Mouse (Mus musculus) hindbrain, postnatal 0 days (tissue): ENCODE measurements at regions not wholly inside any gene's neighbourhood (a gene's known extent, or its start where the extent isn't known, plus 50 kb on each side); places are given as distances from the start of the nearest gene placed in this dataset.

Source experiments
- ATAC-seq: fragments of 200-750 bp; cut with Nextera tagmentation; 2 replicates; pipeline ENCODE4 v1.8.0; 2017; ENCODE audit warnings: mild to moderate bottlenecking, moderate TSS enrichment, moderate library complexity
- DNase-seq: peaks from one replicate; pipeline ENCODE4 v3.0.0-alpha.2; 2015; ENCODE audit warnings: low spot score
- H3K27ac ChIP-seq: fragments of 300-500 bp; sonication (generic); 2 replicates; pipeline ENCODE4 v1.5.1; 2014; ENCODE audit warnings: mild to moderate bottlenecking
- H3K27me3 ChIP-seq: fragments of 300-500 bp; sonication (generic); 2 replicates; pipeline ENCODE4 v1.6.1; 2014; ENCODE audit warnings: low read length, mixed read lengths; ENCODE audit not compliant: insufficient read depth
- H3K36me3 ChIP-seq: fragments of 300-500 bp; sonication (generic); 2 replicates; pipeline ENCODE4 v1.6.1; 2014; ENCODE audit warnings: low read length, mixed read lengths; ENCODE audit not compliant: insufficient read depth
- H3K4me1 ChIP-seq: fragments of 300-500 bp; sonication (generic); 2 replicates; pipeline ENCODE4 v1.6.1; 2014; ENCODE audit warnings: antibody characterized with exemption, low read length, mixed read lengths; ENCODE audit not compliant: insufficient read depth
- H3K4me2 ChIP-seq: fragments of 300-500 bp; sonication (generic); 2 replicates; pipeline ENCODE4 v1.6.1; 2014; ENCODE audit warnings: low read depth, mild to moderate bottlenecking, low read length, moderate library complexity, mixed read lengths
- H3K4me3 ChIP-seq: fragments of 300-500 bp; sonication (generic); 2 replicates; pipeline ENCODE4 v1.5.1; 2014; ENCODE audit warnings: low read length
- H3K9ac ChIP-seq: fragments of 300-500 bp; sonication (generic); replicated peaks from 2 replicates; pipeline ENCODE4 v1.6.1; 2014; ENCODE audit warnings: mild to moderate bottlenecking, low read length, moderate library complexity, mixed read lengths
- H3K9me3 ChIP-seq: fragments of 300-500 bp; sonication (generic); 2 replicates; pipeline ENCODE4 v1.6.1; 2016; ENCODE audit warnings: low read length, mixed read lengths
- CTCF ChIP-seq: IDR thresholded peaks from 2 replicates; pipeline ENCODE4 v1.5.1; 2016; ENCODE audit warnings: antibody characterized with exemption, control low read depth, low read depth
- WGBS: fragments of 180-500 bp; shearing (Covaris S2); extraction: QIAGEN DNeasy Blood & Tissue Kit; methylation state at CpG from one replicate; pipeline ENCODE4 v1.1.7; 2014; 5-methylcytosine and 5-hydroxymethylcytosine counted together

- no peaks in the 10 kb centered on the region for H3K27me3 ChIP-seq
- no peak for TF ChIP-seq CTCF
- 86% methylated on average over 1 of the region's 1 CpGs for WGBS
Observed at GRCm38 (mm10) chr4:5160931-5161330, 367.8 kb upstream of the Impad1 start.

GRCm38 (mm10) chr4:5130726-5131125 lies 337.6 kb upstream of the Impad1 start:
- TF ChIP-seq CTCF: no peak
- no peak for ATAC-seq
- H3K4me3 ChIP-seq: no peak overlapping the region
- DNase-seq: no peak
- no peaks in the 10 kb centered on the region for H3K9me3 ChIP-seq
- no peak overlapping the region for H3K9ac ChIP-seq
- WGBS: 65% methylated on average over 3 of the region's 3 CpGs
- no peaks in the 10 kb centered on the region for H3K4me1 ChIP-seq
- H3K36me3 ChIP-seq: no peaks in the 10 kb centered on the region
- no peak overlapping the region for H3K27ac ChIP-seq
- H3K27me3 ChIP-seq: no peaks in the 10 kb centered on the region
- H3K4me2 ChIP-seq: no peak overlapping the region

More at GRCm38 (mm10) chr4:5160931-5161330, 367.8 kb upstream of the Impad1 start:
- no peak overlapping the region for H3K9ac ChIP-seq
- no peak overlapping the region for H3K4me2 ChIP-seq
- H3K4me1 ChIP-seq: no peaks in the 10 kb centered on the region
- ATAC-seq (no peak), DNase-seq (no peak)
- H3K4me3 ChIP-seq: no peak overlapping the region
- H3K27ac ChIP-seq: no peak overlapping the region
- H3K9me3 ChIP-seq: no peaks in the 10 kb centered on the region
- no peaks in the 10 kb centered on the region for H3K36me3 ChIP-seq

- DNase-seq (no peak), ATAC-seq (no peak)
- Histone ChIP-seq H3K36me3 (no peaks in the 10 kb centered on the region), H3K4me1 (no peaks in the 10 kb centered on the region), H3K4me2 (no peak overlapping the region), H3K9me3 (no peaks in the 10 kb centered on the region), H3K27ac (no peak overlapping the region), H3K9ac (no peak overlapping the region), H3K27me3 (no peaks in the 10 kb centered on the region), H3K4me3 (no peak overlapping the region)
- no peak for TF ChIP-seq CTCF
- 70% methylated on average over 2 of the region's 2 CpGs for WGBS
Observed at GRCm38 (mm10) chr4:5126059-5126458, 332.9 kb upstream of the Impad1 start.

- WGBS: 94% methylated on average over 3 of the region's 3 CpGs
- H3K4me3 ChIP-seq: no peak overlapping the region
- no peaks in the 10 kb centered on the region for H3K36me3 ChIP-seq
- no peak for DNase-seq
- no peak for TF ChIP-seq CTCF
- no peaks in the 10 kb centered on the region for H3K9me3 ChIP-seq
- H3K4me2 ChIP-seq: no peak overlapping the region
- no peaks in the 10 kb centered on the region for H3K27me3 ChIP-seq
- no peak for ATAC-seq
- H3K9ac ChIP-seq: no peak overlapping the region
- no peak overlapping the region for H3K27ac ChIP-seq
- H3K4me1 ChIP-seq: no peaks in the 10 kb centered on the region
Observed at GRCm38 (mm10) chr4:5098411-5098810, 305.3 kb upstream of the Impad1 start.

- no peak for TF ChIP-seq CTCF
- Histone ChIP-seq H3K36me3 (no peaks in the 10 kb centered on the region), H3K9ac (no peak overlapping the region), H3K4me3 (no peak overlapping the region), H3K27ac (no peak overlapping the region), H3K9me3 (no peaks in the 10 kb centered on the region), H3K27me3 (no peaks in the 10 kb centered on the region), H3K4me2 (no peak overlapping the region), H3K4me1 (no peaks in the 10 kb centered on the region)
- DNase-seq: no peak
- 43% methylated on average over 3 of the region's 3 CpGs for WGBS
- no peak for ATAC-seq
Observed at GRCm38 (mm10) chr4:5078723-5079122, 285.6 kb upstream of the Impad1 start.

GRCm38 (mm10) chr4:5074754-5075153 lies 281.6 kb upstream of the Impad1 start:
- no peak for TF ChIP-seq CTCF
- H3K9me3 ChIP-seq: no peaks in the 10 kb centered on the region
- H3K4me2 ChIP-seq: no peak overlapping the region

GRCm38 (mm10) chr4:5071243-5071642 lies 278.1 kb upstream of the Impad1 start:
- no peak overlapping the region for H3K4me3 ChIP-seq
- H3K9me3 ChIP-seq: no peaks in the 10 kb centered on the region
- no peaks in the 10 kb centered on the region for H3K4me1 ChIP-seq
- TF ChIP-seq CTCF: no peak
- peak; percentile 21 for DNase-seq
- peak; percentile 58; the same call in 1 of the 2 replicates for ATAC-seq
- H3K4me2 ChIP-seq: no peak overlapping the region
- no peak overlapping the region for H3K27ac ChIP-seq
- H3K36me3 ChIP-seq: no peaks in the 10 kb centered on the region
- 54% methylated on average over 4 of the region's 4 CpGs for WGBS
- no peaks in the 10 kb centered on the region for H3K27me3 ChIP-seq
- no peak overlapping the region for H3K9ac ChIP-seq

More at GRCm38 (mm10) chr4:5074754-5075153, 281.6 kb upstream of the Impad1 start:
- Histone ChIP-seq H3K4me1 (no peaks in the 10 kb centered on the region), H3K27me3 (no peaks in the 10 kb centered on the region), H3K36me3 (no peaks in the 10 kb centered on the region), H3K9ac (no peak overlapping the region), H3K4me3 (no peak overlapping the region), H3K27ac (no peak overlapping the region)
- no peak for DNase-seq
- ATAC-seq: no peak
- WGBS: 85% methylated on average over 1 of the region's 1 CpGs
